Mouse (Mus musculus): ENCODE results near the gene Mrgprf.

DNA sequence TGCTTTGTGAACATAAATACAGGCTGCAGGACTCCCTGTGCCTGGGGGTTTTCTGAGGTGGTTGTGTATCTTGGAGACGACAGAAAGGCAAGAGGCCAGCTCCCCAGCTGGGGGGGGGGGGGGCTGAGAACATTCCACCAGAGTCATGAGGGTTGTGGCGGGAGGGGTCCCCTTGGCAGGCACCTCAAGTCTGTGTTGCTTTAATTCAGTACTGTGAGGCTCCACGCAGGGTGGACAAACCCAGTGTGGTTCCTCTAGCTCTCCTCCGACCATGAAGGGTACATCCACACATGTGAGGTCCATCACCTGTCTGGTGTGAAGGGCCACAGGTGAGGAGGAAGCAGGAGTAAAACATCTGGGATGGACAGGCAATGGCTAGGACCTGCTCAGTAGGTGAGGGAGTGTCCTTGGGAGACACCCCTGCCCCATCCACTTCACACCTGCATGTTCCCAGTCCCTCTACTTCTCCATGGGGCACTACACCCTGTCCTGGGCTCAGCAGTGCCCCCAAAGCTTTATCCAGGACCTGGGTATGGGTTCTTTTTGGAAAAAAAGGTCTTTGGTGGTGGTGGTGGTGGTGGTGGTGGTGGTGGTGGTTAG, 33.9 kb downstream of the Mrgprf start:
- TF ChIP-seq POLR2A (IDR thresholded peaks at IDR 0.05; ENCODE audit: insufficient read length, low read depth): no peak
- no peak for TF ChIP-seq E2F4 (IDR thresholded peaks at IDR 0.05; ENCODE audit: insufficient read depth)
- no peak for TF ChIP-seq POLR2AphosphoS2 (IDR thresholded peaks at IDR 0.05; ENCODE audit: insufficient read length, low read depth)
- TF ChIP-seq MAX (IDR thresholded peaks at IDR 0.05; ENCODE audit: low read depth): no peak

Data from myocyte (in vitro differentiated cells).